Mouse (Mus musculus): ENCODE data around the gene Zpr1.

- TF ChIP-seq FLI1 (IDR thresholded peaks at IDR 0.05; ENCODE audit: low read length): no peak
- TF ChIP-seq GATA1 (IDR thresholded peaks at IDR 0.05; ENCODE audit: borderline replicate concordance, low read length): no peak
Measured at GRCm38 (mm10) chr9:46243584-46243983, 29.3 kb upstream of the Zpr1 start.
